Mouse (Mus musculus) E14TG2a.4 (cell line): ENCODE results near the gene Hspa12a.

Experiments used
- CTCF ChIP-seq: conservative IDR thresholded peaks from 2 replicates; pipeline ENCODE4 v1.5.1; 2014; ENCODE audit warnings: low read length
- POU5F1 ChIP-seq: IDR thresholded peaks from 2 replicates; pipeline ENCODE4 v1.6.1; 2014; ENCODE audit warnings: low read length, borderline replicate concordance

DNA sequence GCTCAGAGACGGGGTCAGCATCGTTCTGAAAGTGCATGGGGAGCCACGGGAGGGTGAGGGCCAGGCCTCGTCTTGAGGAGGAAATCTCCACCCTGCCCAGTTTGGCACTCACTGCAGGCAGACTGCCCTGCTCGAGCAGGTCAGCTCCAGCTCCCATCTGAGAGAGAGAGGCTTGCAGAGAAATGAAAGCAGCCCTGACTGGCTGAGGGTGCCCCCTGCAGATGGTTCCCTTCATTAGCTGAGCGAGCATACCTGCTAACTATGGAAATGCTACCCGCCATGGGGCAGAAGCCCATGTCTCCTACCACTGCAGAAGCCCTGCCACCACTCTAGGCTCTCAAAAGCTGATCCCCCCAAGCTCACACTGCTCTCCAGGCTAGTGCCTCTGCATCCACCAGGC, 115.8 kb downstream of the Hspa12a start:
- TF ChIP-seq CTCF (no peak), POU5F1 (no peak)
